Mouse (Mus musculus) c-Kit-positive CD71-negative TER-119-negative erythroid progenitor cells, embryonic 14.5 days (primary cell): ENCODE measurements at regions not wholly inside any gene's neighbourhood (a gene's known extent, or its start where the extent isn't known, plus 50 kb on each side); places are given as distances from the start of the nearest gene placed in this dataset.

ENCODE experiments used
- DNase-seq: peaks from one replicate; pipeline ENCODE4 v3.0.0-alpha.2; 2013; ENCODE audit warnings: low read depth

GRCm38 (mm10) chr1:187413881-187414280, 194.7 kb upstream of the Esrrg start:
- no peak for DNase-seq

DNA sequence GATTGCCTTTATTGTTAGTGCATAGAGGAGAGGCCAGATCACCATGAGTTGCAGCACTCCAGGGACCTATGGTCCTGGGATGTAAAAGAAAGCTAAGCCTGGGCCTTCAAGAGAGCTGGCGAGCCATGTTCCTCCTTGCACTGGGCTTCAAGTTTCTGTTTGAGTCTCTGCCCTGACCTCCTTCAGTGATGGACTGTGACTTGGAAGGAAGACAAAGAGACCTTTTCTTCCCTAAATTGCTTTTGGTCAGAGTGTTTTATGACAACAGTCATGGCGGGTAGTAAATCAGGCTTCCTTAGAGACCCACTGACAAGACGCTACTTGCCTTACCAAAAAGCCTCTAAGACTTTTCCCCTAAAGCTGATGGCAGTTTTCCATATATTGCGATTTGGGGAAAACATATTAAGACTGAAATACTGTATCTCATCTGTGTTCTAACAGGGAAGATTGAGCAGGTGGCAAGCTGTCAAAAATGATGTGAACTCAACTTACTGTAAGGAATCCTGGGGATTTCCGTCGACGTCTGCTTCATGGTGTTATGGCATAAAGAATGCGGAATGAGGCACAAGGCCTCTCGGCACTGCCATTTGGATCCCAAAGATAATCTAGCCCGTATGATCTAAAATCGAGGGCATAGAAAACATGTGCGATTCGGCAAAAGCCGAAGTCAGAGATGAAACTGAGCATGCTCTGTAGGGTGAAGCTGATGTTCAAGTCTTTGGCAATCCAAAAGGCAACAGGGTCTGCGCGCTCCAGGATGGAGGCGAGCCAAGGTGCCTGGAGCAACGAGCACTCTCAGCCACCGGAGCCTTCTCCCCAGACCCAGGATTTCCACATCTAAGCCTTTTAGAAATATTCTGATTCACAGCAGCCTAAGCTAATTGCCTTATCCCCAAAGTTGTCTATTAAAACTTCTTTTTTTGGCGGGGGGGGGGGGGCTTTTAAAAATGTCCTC, 190.1 kb upstream of the Esrrg start:
- no peak for DNase-seq

- no peak for DNase-seq
Observed at GRCm38 (mm10) chr1:187428536-187429215, 179.9 kb upstream of the Esrrg start.

DNA sequence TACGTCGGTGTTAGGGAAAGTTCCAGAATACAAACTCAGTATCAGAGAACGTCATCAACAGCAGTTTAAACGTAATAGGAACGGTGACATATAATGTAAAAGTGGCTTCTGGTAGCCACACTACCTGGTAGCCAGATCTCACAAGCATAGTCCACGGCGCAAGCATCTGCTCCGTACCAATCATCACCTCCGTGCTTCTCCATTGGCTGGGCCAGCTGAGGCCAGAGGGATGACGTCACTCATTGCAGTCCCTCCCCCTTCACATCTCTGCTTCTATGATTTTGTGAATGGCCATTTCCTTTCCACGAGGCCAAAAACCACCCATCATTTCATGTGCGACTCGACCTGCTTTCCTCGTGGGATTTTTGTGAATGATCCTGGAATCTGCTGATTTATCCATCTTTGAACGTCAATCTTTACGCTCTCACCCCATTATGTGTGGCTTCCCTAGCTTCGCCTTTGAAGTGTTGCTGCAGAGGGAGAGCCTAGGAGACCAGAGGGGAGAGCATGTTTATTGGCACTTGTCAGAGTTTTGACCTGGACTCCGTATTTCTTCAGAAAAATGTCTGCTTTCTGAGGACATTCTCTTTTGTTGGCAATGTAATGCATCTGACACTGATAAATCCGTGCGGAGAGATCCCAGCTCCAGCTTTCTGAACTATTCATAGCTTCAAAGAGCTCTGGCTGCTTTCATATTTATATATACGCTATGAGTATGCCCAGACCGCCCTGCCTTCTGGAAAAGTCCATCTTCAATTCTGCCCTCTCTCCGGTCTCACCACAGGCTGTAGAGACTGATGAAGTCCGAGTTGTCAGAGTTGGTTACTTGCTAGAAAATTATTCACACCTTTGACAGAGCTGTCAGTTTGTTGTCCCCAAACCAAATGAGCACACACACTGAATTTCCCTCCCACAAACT, 174.6 kb upstream of the Esrrg start:
- no peak for DNase-seq

DNA sequence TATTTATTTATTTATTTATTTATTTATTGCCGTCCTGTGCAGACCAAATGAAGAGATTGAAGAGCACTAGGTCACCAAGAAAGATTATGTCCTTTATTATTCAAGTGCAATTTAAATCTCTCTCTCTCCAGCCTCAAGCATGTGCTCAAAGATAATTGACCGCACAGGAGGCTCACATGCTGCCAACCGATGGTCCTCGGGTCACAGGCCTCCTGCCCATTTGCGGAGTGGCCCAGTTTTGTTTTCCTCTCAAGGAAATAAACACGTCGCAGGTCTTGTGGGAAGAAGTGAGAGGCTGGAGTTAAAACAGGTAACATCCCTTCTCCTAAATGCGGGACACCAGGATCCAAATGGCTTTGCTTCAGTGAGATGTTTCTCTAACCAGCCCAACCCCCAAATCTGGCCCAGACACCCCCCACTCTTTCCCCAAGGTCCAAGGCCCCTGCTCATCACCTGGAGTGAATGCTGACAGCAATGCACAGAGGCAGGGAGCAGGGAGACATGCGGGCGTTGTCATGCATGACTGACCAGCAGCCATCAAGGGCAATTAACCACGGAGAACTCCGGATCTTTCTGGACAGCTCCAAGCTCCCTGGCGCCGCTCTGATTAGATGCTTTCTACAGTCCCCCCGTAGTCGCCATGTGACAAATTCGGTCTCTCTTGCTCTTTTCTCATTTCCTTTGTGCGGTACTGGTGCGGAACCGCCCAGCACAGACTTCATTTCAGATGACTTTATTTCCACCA, 169.2 kb upstream of the Esrrg start:
- no peak for DNase-seq

GRCm38 (mm10) chr1:187441668-187442193, 166.9 kb upstream of the Esrrg start:
- no peak for DNase-seq

GRCm38 (mm10) chr1:187446511-187446910, 162.1 kb upstream of the Esrrg start:
- DNase-seq: no peak

DNA sequence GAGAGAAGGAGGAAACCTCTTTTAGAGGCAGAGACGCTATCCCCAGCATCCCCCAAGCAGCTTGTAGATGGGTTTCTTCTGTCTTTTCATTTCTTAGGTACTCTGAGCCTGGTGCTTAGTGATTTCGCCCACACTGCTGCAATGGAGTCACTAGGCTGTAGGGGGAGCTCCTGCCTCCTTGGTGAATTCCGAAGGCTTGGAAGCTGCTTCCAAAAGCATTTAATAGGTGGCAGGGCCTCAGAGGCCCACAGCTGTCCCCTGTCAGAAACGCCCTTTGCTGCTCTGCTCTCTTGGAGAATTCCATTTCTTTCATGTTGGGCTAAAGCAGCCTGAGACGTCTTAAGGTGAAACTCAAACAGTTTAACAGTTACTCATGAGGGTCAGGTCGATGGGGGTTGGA, 160.4 kb upstream of the Esrrg start:
- peak; percentile 22 for DNase-seq

DNA sequence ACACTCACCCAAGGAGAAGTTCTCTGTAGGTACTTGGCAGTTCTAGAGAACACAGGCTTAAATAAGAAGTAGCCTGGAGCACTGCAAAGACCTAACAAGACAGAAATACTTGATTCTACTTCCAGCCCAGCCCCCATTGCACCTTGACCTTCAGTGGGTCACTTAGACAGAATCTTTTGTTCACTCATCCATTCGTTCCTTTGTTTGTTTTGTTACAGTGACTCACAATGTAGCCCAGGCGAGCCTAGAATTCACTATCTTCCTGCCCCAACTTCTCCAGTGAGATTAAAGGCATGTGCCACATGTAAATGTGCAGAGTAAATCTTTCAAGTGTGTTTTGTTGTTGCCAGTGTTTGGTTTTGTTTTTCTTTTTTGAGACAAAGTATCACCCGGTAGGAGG, 158.5 kb upstream of the Esrrg start:
- no peak for DNase-seq

GRCm38 (mm10) chr1:187452189-187452588, 156.4 kb upstream of the Esrrg start:
- peak; percentile 24 for DNase-seq

- DNase-seq: no peak
Observed at GRCm38 (mm10) chr1:187454431-187454830, 154.2 kb upstream of the Esrrg start.

DNA sequence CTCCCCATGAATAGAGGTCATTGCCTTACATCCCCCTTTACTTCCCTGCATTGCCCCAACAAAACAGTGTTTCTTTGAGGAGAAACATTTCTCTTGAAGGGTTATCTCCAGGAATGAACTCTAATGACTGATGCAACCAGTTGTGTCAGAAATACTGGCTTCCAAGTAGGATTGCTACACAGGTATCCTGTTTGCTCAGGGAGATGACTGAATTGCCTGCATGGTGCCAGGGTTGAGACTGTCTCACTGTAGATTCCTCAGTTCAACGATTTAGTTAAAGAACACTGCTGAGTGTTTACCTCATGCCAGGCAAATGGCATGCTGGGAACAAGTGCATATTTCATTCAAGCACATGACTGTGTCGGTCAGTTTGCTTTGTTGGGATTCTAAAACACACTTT, 123.8 kb upstream of the Esrrg start:
- no peak for DNase-seq

- no peak for DNase-seq
Observed at GRCm38 (mm10) chr1:187487948-187488690, 120.5 kb upstream of the Esrrg start.

DNA sequence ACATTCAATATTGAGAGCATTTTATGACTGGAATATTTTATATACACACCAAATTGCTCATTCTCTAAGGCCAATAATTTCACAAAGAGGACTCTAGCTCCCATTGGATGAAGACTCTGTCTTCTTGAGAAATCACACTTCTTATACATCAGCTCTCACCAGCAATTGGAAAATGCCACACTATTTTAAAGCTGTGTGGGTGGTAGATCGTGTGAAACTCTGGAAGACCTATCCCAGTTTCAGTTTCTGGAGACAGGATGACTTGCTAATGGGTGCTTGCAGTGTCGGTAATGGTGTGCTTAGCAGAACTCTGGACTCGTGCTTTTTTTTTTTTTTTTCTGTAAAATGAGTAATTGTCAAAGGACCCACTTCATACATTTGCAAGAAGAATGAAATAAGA, 119.1 kb upstream of the Esrrg start:
- DNase-seq: no peak

- DNase-seq: no peak
Observed at GRCm38 (mm10) chr1:187505368-187505767, 103.2 kb upstream of the Esrrg start.

DNA sequence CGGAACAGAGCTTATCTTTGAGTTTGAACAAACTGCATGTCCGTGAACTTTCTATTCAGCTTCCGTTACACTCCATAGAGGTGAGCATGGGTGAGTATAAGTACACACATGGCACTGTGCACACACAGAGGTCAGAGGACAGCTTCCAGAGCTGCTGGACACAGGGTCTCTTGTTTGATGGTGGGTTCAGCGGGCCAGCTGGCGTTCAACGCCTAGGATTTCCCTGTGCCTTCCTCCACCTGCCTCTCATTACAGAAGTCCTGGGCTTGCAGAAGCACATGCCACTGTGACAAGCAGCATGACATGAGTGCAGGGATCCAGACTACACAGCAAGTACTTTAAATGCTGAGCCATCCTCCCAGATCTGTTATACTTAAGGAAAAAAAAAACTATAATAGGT, 101.4 kb upstream of the Esrrg start:
- no peak for DNase-seq

GRCm38 (mm10) chr1:187531349-187531922, 77.2 kb upstream of the Esrrg start:
- no peak for DNase-seq

DNA sequence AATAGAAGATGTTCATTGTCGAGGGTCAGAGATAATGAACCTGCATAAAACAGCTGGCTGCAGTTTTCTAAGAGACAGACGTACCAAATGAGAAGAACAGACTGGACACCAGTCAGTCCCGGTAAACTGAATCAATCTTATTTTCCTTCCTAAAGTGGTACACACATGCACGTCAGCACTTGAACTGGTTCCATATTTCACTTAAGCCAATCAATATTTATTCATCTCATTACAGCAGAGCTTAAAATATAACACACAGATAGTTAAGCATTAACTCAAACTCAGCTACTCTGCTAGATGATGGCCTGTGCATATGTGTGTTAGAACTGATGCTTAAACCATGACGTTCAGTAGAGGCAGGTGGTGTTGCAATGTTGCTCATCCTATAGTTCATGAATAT, 72.3 kb upstream of the Esrrg start:
- DNase-seq: no peak

GRCm38 (mm10) chr1:187556718-187557117, 51.9 kb upstream of the Esrrg start:
- no peak for DNase-seq
